Mouse (Mus musculus) cerebellum, adult 2 months (tissue): ENCODE measurements around the gene Cers5.

Source experiments
- CTCF ChIP-seq: fragments of 200-500 bp; IDR thresholded peaks from 2 replicates; pipeline ENCODE4 v1.5.1; 2011; ENCODE audit warnings: low read depth, mild to moderate bottlenecking, control low read depth, low read length, moderate library complexity, borderline replicate concordance; ENCODE audit not compliant: insufficient read depth
- POLR2A ChIP-seq: fragments of 200-500 bp; IDR thresholded peaks from 2 replicates; pipeline ENCODE4 v1.6.1; 2011; ENCODE audit warnings: low read length, control low read depth, borderline replicate concordance; ENCODE audit not compliant: insufficient read depth

DNA sequence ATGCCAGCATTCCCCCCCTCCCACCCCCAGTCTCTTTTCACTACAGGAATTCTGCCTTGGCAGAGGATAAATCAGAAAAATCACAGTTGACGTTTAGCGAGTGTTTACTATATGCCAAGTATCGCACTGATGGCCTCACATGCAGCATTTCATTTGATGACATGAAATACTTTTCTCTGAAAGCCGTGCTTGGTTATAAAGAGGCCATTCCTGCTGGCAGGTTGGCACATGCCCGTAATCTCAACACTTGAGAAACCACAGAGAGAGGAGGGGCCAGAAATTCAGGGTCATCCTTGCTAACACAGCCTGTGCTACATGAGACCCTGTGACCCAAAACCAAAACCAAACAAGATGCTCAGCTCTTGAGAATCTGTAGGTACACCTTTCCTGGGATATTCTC is 25.2 kb upstream of the Cers5 start:
- TF ChIP-seq CTCF = no peak
- TF ChIP-seq POLR2A = no peak
